Mouse (Mus musculus) kidney, adult 8-10 months (tissue): ENCODE results near the gene Cask.
A peak's percentile ranks its signal among the peaks of the same experiment; 100 is the strongest.

ENCODE experiments used
- DNase-seq, 2 experiments: peaks; one replicate each; pipeline ENCODE4 v3.0.0; 2022

Cask gene

DNA sequence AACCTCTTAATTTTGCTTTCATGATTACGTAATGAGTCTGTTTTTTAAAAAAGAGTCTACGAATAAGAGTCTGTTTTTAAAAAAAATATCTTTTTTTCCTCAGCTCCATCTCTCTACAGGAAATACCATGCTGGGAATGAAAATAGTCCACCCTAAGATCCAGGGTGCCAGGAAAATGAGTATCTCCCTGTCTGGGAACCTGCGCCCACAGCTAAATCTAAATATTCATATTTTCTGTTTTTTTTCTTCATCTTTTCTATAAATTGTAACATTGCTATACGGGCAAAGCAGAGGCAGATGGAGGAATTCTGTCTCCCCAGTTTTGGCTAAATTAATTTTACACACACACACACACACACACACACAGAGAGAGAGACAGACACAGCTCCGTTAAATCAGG lies 337.3 kb downstream of the Cask start:
- DNase-seq = no peak

- DNase-seq = no peak
These were observed 338.0 kb downstream of the Cask start for GRCm38 (mm10) chrX:13513127-13513526.

- no peak for DNase-seq
These were observed 344.8 kb downstream of the Cask start for GRCm38 (mm10) chrX:13506376-13506775.

DNA sequence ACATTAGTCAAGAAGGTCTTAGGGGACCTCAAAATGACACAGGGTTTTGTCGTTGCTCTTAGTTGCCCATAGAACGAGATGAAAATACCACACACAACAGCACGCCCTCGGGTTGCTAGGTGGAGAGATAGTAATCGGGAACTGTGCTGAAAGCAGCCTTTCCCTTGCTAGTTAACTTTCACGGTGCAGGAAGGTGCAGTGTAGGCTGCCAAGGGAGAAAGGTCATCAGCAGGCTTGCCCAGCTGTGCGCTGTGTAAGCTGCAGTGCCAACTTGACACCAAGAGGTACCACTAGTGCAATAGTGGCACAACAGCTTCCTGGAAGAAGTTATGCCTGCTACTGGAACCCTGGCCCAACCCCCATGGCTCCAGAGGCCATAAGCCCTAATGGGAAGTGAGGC lies 346.8 kb downstream of the Cask start:
- DNase-seq = no peak

DNA sequence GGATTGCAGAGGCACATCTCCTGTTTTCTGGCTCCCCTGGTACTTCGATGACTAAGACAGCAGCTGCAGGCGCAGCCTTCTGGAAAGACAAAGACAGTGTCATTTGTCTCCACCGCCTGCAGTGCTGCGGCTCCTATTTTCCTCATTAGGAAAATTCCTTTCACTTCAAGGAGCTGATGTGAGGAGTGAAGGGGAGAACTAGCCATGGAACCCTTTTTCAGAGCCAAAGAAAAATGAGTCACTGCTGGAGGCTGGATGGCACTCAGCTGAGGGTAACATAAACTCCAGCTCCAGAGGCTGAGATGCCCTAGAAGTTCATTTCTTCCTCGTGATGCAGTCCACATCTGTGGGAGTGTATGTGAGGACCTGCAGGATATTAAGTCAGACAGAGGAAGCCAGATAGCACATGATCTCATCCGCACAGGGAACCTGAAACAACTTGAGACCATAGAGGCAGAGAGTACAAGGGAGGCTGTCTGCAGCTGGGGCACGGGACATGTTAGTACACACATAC lies 348.2 kb downstream of the Cask start:
- no peak for DNase-seq

DNA sequence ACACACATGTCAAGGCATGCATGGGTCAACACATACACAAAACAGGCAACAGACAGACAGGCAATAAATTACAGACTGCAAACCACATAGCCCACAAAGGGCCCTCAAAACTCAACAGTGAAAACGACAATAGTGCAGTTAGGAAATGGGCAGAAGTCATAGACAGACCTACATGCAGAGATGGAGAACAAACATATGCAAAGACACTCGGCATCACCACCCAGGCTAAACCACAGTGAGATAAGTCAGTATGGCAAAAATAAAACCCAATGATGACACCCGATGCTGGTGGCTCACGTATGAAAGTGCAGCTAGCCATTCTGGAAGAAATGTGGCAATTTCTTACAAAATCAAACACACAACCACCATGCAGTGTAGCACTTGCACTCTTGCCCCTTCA lies 350.9 kb downstream of the Cask start:
- no peak for DNase-seq

- no peak for DNase-seq
These were observed 356.1 kb downstream of the Cask start for GRCm38 (mm10) chrX:13494892-13495703.

GRCm38 (mm10) chrX:13492922-13493321 lies 358.2 kb downstream of the Cask start:
- DNase-seq = no peak

DNA sequence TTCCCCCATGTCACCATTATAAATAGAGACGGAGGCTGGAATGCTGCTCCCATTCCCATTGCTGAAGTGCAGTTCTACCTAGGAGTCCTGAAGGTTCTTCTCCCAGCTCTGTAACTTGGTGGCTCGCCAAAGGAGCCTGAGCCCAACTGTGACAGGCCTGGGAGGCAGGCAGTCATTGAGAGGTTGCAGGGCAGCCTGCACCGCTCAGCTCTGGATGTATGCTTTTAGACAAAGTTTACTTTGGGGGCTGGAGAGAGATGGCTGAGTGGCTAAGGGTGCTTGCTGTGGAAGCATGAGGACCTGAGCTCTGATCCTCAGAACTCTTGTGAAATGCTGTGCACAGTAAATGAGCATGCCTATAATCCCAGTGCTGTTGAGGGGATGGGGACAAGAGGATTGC lies 360.2 kb downstream of the Cask start:
- no peak for DNase-seq

DNA sequence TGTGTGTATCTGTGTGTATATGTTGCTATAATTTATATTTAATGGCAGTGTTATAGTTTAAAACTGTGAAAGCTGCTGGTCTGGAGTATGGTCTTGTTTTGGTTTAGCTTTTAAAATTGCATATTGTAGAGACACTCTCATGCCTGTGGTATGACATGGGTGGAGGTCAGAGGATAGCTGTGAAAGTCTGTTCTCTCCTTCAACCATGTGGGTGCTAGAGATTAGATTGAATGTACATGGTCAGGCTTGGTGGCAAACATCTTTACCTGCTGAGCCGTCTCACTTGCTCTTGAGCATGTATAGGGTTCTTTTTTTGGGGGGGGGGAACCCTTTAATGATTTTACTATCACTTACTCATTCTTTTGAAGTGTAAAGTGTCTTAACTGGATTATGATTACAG lies 361.4 kb downstream of the Cask start:
- DNase-seq = no peak

DNA sequence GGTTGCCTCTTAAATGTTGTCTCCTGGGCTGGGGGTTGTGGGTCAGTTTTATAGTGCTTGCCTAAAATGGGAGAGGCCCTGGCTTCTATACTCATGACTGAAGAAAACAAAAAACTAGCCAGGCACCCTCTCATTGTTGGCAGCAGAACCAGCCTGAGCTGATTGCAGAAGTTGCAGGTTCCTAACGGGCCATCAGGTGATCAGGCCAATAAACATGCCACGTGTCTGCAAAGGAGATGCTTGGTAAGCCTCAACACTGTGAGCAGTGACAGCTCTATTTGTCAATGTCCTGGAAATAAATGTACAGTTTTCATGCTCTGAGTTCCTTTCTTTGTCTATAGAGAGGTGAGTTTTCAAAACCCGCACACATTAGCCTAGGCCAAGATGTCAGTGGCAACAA lies 362.2 kb downstream of the Cask start:
- DNase-seq = no peak

DNA sequence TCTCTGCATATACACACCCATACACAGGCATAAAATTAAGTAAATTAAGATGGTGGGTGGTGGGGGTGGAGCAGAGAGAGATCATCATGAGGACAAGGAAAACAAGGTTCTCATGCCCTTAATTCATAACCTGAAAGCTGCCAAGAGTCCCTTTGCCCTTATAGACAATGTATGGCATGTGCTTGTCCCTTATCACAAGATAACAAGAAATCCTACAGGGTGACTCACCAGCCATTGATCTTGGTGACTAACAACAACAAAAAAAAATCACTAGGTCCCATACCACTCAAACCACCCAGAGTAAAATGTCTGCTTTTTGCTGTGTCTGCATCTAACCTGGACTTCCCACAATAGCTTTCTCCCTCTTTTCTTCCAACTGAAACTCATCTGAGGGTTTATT lies 366.7 kb downstream of the Cask start:
- DNase-seq = no peak

DNA sequence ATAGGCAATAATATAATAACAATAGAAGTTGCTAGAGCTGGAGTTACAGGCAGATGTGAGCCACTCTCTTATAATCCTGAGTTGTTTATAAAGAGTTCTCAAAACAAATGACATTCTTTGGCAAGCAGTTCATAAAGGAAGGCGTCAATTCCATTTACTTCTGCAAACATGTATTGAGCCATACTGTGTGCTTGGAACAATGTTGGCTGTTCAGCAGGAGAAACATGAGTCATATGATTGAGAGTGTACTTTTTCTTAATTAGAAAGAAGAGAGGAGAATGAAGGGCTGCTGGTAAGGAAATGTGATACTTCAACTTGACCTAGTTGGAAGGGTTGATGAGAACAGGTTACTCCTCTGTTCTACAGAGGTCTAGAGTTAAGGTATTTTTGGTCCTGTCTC lies 368.6 kb downstream of the Cask start:
- no peak for DNase-seq

DNA sequence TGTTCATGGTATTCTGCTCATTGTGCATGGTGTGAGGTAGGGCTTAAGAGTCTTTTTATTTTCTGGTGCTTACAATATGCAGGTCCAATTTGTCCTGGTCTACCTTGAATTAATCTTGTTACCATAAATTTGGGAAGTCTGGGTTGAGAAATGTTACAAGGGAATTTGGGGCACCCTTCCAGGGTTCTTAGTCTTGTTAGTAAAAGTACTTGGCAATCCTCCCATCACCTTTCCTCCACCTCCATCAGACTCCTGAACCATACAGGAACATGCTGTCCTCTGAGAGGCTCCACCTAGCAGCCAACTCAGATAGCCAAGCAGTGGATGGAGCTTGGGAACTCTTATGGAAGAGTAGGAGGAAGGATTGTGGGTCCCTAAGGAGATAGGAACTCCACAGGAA lies 371.6 kb downstream of the Cask start:
- DNase-seq = no peak

GRCm38 (mm10) chrX:13478298-13478697 lies 372.9 kb downstream of the Cask start:
- no peak for DNase-seq

DNA sequence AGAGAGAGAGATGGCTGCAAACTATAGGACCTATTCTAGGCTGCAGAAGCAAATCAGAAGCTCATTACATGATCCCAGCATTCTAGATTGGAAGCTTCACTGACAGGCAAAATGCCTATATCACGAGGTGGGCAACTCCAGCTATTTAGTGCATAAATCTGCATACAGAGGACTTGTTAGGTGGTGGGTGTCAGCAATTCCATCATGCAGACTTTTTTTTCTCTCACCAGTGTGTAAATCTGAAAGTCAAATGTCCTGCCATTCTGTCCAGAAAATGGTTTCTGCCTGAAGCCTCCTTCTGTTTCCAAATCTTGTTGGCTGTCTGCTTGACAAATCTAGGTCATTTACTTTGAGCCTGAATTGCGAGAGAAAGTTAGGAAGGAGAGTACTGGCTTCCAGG lies 373.6 kb downstream of the Cask start:
- DNase-seq = no peak

- no peak for DNase-seq
These were observed 375.8 kb downstream of the Cask start for GRCm38 (mm10) chrX:13475382-13475781.

GRCm38 (mm10) chrX:13472751-13473225 lies 378.4 kb downstream of the Cask start:
- no peak for DNase-seq

DNA sequence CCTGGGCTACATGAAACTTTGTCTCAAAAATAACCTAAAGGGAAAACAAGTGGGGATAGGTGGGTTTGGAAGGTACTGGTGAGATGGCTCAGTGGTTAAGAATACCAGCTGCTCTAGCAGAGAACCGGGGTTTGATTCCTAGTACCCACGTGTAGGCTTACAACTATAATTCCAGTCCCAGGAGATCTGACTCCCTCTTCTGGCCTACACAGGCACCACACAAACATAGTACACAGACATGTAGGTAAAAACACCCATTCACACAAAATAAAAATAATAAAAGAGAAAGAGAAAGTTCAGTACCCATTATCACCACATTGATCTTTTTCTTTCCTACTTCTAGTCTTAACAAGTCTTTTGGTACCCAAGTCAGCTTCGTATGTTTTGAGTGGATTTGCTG lies 379.2 kb downstream of the Cask start:
- no peak for DNase-seq

DNA sequence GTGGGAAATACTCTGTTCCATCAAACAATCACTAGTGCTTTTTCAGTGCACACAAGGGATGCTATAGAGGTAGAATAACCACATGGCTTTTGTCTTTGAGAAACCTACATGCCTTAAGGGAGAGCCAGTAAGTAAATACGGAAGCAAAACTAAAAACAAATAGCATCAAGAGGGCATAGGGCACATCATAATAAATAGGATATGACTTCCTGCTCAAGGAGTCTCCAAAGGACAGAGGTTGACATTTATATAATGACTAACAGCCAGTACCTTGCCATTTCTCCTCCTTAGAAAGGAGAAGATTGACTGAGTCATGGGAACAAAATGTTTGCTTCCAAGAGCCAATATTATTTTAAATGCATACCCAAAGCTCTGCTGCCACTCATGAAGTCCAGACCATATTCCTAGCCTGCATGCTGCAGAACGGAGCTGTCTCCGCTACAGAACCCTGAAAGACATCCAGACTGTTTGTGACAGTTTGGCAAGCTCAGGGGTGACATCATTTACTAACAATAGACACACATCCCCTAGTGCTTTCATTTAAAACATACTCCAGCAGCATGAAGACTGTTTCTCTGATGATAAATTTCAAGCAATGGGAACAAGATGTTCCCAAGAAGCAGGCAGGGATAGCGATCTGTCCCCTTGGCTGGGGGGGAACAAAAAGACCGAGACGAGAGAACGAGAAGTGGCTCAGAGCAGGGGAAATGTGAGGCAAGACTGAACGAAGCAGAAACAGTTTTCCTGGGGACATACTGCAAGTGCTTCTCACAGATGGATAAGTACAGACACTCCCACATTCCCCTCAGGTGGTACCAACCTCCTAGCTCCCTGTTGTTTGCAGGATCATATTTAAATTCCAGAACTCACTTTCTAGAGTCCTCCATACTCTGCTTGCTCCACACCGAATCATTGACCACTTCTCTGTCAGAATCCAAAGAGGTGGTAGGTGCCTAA lies 381.7 kb downstream of the Cask start:
- DNase-seq = peak; percentile 10 to 24

- no peak for DNase-seq
These were observed 384.0 kb downstream of the Cask start for GRCm38 (mm10) chrX:13467121-13467571.
